Mouse (Mus musculus) heart, postnatal 36 days (tissue): ENCODE data around the gene Pla2g1b. TPM values are rescaled to one million over a fixed set of nuclear protein-coding genes. Genes with fewer than 3 reads are reported as not detected.
A peak's percentile ranks its signal among the peaks of the same experiment; 100 is the strongest.

Experiments used
- DNase-seq, 2 experiments: peaks; one replicate each; pipeline ENCODE4 v3.0.0; 2021 to 2022
- intact Hi-C: fragments of 180-260 bp; cut with DNase I; formaldehyde crosslinking; loops from one replicate; pipeline ENCODE4 v1.15.1; 2025
- total RNA-seq, 2 experiments: library from RNA; stranded (reverse); gene quantifications; 2 replicates each; pipeline ENCODE4 v1.2.3; 2021

The Pla2g1b gene
- total RNA-seq, 2 experiments from 2014 or later: not detected

DNA sequence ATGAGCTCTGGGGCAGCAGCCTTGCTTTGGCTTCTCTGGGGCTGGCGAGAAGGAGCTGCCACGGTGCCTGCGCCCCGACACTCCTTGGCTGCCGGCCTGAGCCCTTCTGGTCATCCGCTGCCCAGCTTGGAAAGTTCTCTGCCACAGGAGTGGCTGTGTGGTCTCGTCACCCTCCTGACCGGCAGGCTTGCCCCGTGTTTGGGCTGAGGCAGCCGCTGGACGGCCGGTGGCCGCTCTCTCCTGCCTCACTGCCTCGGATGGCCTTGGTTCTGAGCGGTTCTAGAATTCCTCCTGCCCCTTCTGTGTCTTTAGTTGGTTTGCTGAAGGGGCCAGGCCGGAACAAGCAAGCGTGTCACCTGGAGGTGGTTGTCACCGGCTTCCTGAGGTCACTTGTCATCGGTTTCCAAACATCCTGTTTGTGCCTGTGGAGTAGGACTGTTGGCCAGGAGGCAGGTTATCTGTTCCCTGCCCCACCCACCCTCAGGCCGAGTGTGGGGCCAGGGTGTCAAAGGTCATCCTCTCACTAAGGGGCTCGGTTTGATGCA is 54.3 kb downstream of the Pla2g1b start:
- intact Hi-C loops: no loop called here
- peak; percentile 43 to 45 for DNase-seq

DNA sequence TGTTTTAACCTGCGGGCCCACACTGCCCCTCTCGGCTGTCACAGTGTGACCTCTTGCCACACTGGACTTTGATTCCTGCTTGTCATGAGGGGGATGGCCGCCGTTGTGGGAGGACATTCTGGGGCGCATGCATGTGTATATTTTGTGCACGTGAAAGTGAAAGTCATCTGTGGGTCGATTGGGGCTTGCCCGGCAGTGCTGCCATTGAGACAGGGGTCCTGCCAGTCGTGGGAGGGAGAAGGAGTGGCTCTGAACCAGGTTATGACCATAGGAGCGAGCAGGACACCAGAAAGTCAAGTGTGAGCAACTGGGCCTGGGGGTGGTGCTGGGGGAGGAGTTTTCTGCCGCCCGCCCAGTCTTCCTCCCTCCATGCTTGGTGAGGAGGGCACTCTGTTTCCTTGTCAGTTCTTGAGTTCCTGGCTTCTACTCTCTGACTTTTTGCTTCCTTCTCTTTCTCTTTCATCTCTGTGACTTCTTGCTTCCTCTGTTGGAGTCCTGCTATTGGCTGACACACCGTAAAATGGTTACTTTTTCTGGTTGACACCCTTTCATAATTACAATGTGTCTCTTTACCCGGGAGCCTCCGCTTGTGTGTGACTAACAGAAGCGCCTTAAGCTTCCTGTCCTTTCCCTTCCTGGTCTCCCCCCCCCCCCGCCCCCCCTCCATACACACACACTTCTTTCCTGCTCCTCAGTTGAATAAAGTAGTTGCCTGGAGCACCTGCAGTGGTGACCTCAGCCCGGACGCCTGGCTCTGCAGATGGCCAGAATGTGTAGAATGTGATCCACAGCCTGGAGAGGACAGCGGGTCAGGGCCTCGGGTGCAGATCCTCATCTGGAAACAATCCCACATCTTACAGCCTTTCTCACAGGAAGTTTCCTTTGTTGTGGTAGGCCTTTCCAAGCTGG is 55.7 kb downstream of the Pla2g1b start:
- peak; percentile 55 to 67 for DNase-seq
- intact Hi-C loops: no loop called here

DNA sequence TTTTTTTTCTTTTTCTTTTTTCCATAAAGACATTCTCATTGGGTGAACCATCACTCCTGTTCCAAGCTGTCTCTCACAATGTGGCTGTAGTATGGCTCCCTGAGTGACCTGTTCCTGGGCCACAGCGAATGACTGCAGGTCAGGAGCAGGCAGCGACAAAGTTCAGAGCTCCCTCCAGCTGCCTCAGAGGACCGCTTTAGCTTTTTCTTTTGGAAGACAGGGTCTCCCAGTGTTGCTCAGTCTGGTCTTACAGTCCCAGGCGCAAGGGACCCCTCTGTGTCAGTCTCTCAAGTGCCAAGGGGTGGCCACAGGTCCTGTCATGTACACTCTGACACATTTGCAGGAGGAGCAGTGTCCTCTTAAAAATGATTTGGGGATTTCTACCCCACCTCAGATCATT is 56.5 kb downstream of the Pla2g1b start:
- DNase-seq: peak in 1 of 2 experiments; percentile 11
- intact Hi-C loops: no loop called here

DNA sequence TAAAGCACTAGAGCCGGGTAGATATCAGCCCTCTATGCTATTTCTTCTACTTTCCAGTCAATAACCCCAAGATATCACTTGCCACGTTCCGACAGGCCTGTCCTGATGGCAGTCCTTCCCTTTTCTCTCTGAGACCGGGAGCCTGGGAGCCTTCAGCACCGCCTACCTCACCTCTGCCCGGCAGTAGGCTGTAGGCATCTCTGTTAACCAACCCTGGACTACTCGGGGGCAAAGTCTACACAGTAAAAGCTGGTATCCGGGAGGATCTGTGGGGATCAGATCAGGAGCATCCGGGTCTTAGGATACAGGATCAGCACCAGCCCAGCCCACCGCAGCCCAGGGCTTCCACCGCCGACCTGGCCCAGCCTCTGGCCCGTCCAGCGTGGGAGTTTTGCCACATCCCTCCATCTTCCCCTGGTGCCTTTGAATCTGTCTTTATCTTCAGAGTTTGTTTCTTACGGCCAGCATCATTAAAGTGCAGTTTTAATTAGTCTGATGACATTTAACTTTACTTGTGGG is 57.0 kb downstream of the Pla2g1b start:
- intact Hi-C loops: no loop called here
- peak in 1 of 2 experiments; percentile 4 for DNase-seq

DNA sequence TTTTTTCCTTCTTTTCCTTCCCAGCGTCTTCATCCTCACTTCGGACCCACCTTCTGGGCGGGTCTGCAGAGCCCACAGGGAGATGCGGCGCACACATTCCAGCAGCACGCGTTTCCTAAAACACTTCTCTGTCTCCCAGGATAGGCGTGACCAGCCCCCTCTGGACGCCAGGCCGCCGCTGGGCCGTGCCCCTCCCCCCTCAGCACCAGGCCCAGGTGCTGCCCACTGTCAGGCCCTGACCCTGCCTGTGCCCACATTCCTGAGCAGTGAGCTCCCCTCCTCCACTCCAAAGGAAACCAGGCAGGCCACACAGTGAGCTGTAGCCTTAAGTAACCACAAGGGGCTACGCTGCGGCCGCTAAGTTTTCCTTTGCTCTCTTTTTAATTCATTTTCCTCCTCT is 57.9 kb downstream of the Pla2g1b start:
- intact Hi-C loops: no loop called here
- peak in 1 of 2 experiments; percentile 11 for DNase-seq

Other genes starting within 250 kb of the Pla2g1b start
- 10 to 100 TPM; 31.5 to 35.5 TPM for gene Pop5, start 230.4 kb upstream of the Pla2g1b start, total RNA-seq
- 100 to 1,000 TPM; 378 to 424 TPM for gene Rnf10, start 193.4 kb upstream of the Pla2g1b start, total RNA-seq
- 100 to 1,000 TPM; 137 to 167 TPM for gene Coq5, start 186.6 kb upstream of the Pla2g1b start, total RNA-seq
- gene Dynll1, start 165.3 kb upstream of the Pla2g1b start, total RNA-seq: 10 to 100 TPM; 71.9 to 88.5 TPM
- 10 to 100 TPM; 16.0 to 18.1 TPM for gene Srsf9, start 139.1 kb upstream of the Pla2g1b start, total RNA-seq
- gene Gatc, start 125.1 kb upstream of the Pla2g1b start, total RNA-seq: 10 to 100 TPM; 17.6 to 18.6 TPM
- 10 to 100 TPM; 22.8 to 27.6 TPM for gene Triap1, start 125.0 kb upstream of the Pla2g1b start, total RNA-seq
- gene Cox6a1, start 117.3 kb upstream of the Pla2g1b start, total RNA-seq: 100 to 1,000 TPM; 253 to 261 TPM
- gene Msi1, start 36.7 kb upstream of the Pla2g1b start, total RNA-seq: 1 to 10 TPM in 1 of 2 experiments, under 1 TPM in 1; 0.92 to 1.2 TPM
- 10 to 100 TPM; 17.9 to 18.1 TPM for gene Sirt4, start 18.5 kb downstream of the Pla2g1b start, total RNA-seq
- 10 to 100 TPM; 36.2 to 37.9 TPM for gene Pxn, start 40.4 kb downstream of the Pla2g1b start, total RNA-seq
- gene Rplp0, start 93.2 kb downstream of the Pla2g1b start, total RNA-seq: 100 to 1,000 TPM; 650 to 668 TPM
- gene Gcn1l1, start 99.0 kb downstream of the Pla2g1b start, total RNA-seq: 10 to 100 TPM; 43.1 to 49.5 TPM
- 10 to 100 TPM; 43.1 to 46.3 TPM for gene Rab35, start 165.6 kb downstream of the Pla2g1b start, total RNA-seq